Mouse (Mus musculus) small intestine, adult 2 months (tissue): ENCODE measurements at regions not wholly inside any gene's neighbourhood (a gene's known extent, or its start where the extent isn't known, plus 50 kb on each side); places are given as distances from the start of the nearest gene placed in this dataset.

Experiments used
- CTCF ChIP-seq: fragments of 200-500 bp; IDR thresholded peaks from 2 replicates; pipeline ENCODE4 v1.5.1; 2012; ENCODE audit warnings: low read depth, mild to moderate bottlenecking, control low read depth, inconsistent platforms, low read length, moderate library complexity, mixed read lengths; ENCODE audit not compliant: insufficient replicate concordance, insufficient read length; ENCODE audit errors: extremely low read depth
- POLR2A ChIP-seq: fragments of 200-500 bp; IDR thresholded peaks from 2 replicates; pipeline ENCODE4 v1.6.1; 2012; ENCODE audit warnings: low read depth, mild to moderate bottlenecking, control low read depth, inconsistent platforms, low read length, moderate library complexity

DNA sequence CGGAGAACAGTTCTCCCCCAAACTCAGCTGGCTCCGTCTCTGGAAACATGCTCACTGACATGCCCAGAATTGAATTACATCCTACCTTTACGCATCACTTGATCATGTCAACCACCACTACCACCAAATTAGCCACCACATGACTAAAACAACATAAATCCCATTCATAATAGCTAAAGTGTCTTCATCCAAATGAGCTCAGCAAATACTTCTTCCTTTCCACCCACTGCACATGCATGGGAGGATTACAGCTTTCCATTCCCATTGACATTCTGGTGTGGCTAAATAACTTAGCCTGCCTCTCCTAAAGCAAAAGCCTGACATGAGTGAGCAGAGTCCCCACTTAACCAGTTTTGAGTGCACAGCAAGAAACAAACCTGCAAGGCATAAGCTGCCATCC is 56.2 kb upstream of the Tgif1 start:
- TF ChIP-seq CTCF (no peak), POLR2A (no peak)
